Mouse (Mus musculus) small intestine, adult 2 months (tissue): ENCODE data around the gene Cep128.

Experiments
- CTCF ChIP-seq: fragments of 200-500 bp; IDR thresholded peaks from 2 replicates; pipeline ENCODE4 v1.5.1; 2012; ENCODE audit warnings: low read depth, mild to moderate bottlenecking, control low read depth, inconsistent platforms, low read length, moderate library complexity, mixed read lengths; ENCODE audit not compliant: insufficient replicate concordance, insufficient read length; ENCODE audit errors: extremely low read depth
- POLR2A ChIP-seq: fragments of 200-500 bp; IDR thresholded peaks from 2 replicates; pipeline ENCODE4 v1.6.1; 2012; ENCODE audit warnings: low read depth, mild to moderate bottlenecking, control low read depth, inconsistent platforms, low read length, moderate library complexity

GRCm38 (mm10) chr12:91154052-91154451, 230.2 kb downstream of the Cep128 start:
- TF ChIP-seq CTCF (no peak), POLR2A (no peak)
